Mouse (Mus musculus) heart, adult 2 months (tissue): ENCODE results near the gene Hist1h3d. TPM values are rescaled to one million over a fixed set of nuclear protein-coding genes. Genes with fewer than 3 reads are reported as not detected.

ENCODE experiments used
- DNase-seq, 2 experiments: peaks; one replicate each; pipeline ENCODE4 v3.0.0; 2021
- H3K27ac ChIP-seq: fragments of 200-600 bp; 2 replicates; pipeline ENCODE4 v1.8.1; 2022
- H3K27me3 ChIP-seq: fragments of 200-500 bp; 2 replicates; pipeline ENCODE4 v1.6.1; 2012; ENCODE audit warnings: mild to moderate bottlenecking, low read length, inconsistent platforms, mixed read lengths; ENCODE audit not compliant: control insufficient read depth, insufficient read depth
- H3K36me3 ChIP-seq: fragments of 200-500 bp; 2 replicates; pipeline ENCODE4 v1.6.1; 2012; ENCODE audit warnings: low read length, inconsistent platforms; ENCODE audit not compliant: control insufficient read depth, insufficient read depth
- H3K4me1 ChIP-seq: fragments of 200-500 bp; 2 replicates; pipeline ENCODE4 v1.6.1; 2011; ENCODE audit warnings: low read length; ENCODE audit not compliant: control insufficient read depth, insufficient read depth
- H3K4me3 ChIP-seq: fragments of 200-600 bp; 2 replicates; pipeline ENCODE4 v1.8.1; 2022
- H3K79me2 ChIP-seq: fragments of 200-500 bp; replicated peaks from 2 replicates; pipeline ENCODE4 v1.6.1; 2012; ENCODE audit warnings: mild to moderate bottlenecking, inconsistent platforms, low read length, moderate library complexity, mixed read lengths; ENCODE audit not compliant: control insufficient read depth, insufficient read depth
- H3K9ac ChIP-seq: fragments of 200-500 bp; 2 replicates; pipeline ENCODE4 v1.6.1; 2012; ENCODE audit warnings: low read depth, mild to moderate bottlenecking, control low read depth, inconsistent platforms, low read length, mixed read lengths
- CTCF ChIP-seq: fragments of 200-600 bp; IDR thresholded peaks from 2 replicates; pipeline ENCODE4 v1.8.1; 2022; ENCODE audit warnings: antibody characterized with exemption, mild to moderate bottlenecking, moderate library complexity
- EP300 ChIP-seq: fragments of 200-500 bp; IDR thresholded peaks from 2 replicates; pipeline ENCODE4 v1.6.1; 2011; ENCODE audit warnings: low read depth, low read length, control low read depth; ENCODE audit not compliant: insufficient read depth
- POLR2A ChIP-seq: fragments of 200-500 bp; IDR thresholded peaks from 2 replicates; pipeline ENCODE4 v1.6.1; 2011; ENCODE audit warnings: mild to moderate bottlenecking, low read depth, low read length, control low read depth; ENCODE audit not compliant: insufficient read depth
- WGBS: fragments of 180-500 bp; shearing (Covaris S2); methylation state at CpG from one replicate; pipeline ENCODE4 v1.1.7; 2018; 5-methylcytosine and 5-hydroxymethylcytosine counted together
- intact Hi-C: fragments of 180-260 bp; cut with DNase I; formaldehyde crosslinking; loops from one replicate; pipeline ENCODE4 v1.15.1; 2025
- polyA plus RNA-seq: library from polyadenylated mRNA; depleted of rRNA; stranded (reverse); fragments of >200 nt; gene quantifications from 2 replicates; pipeline ENCODE4 v1.2.3, GENCODE M21; 2012
- total RNA-seq, 2 experiments: library from RNA; stranded (reverse); gene quantifications; 2 replicates each; pipeline ENCODE4 v1.2.3; 2021

The Hist1h3d gene
- total and polyA plus RNA-seq, 3 experiments = 1.1 to 2.3 (median 1.5) TPM

DNA sequence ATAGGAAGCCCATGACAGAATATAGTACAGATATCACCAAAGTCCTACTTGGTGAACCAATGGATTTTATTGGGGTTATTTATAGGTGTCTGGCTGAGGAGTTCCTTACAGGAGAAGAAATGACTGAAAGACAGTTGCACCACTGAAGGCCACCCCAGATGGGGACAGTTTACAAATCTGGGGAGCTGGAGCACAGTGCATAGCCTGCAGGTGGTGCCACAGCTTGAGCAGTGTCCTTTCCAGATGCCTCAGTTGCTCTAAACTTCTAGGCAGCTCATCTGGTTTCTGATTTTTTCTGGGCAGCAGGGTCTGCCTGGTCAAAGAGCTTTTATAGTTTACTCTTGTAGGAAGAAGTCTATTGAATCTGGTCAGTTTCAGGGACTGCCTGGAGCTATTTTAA is 34.3 kb downstream of the Hist1h3d start:
- Histone ChIP-seq H3K36me3 (no peaks in the 10 kb centered on the region), H3K9ac (no peak overlapping the region), H3K4me3 (no peak overlapping the region), H3K4me1 (no peaks in the 10 kb centered on the region), H3K27ac (no peak overlapping the region), H3K27me3 (no peaks in the 10 kb centered on the region), H3K79me2 (no peaks in the 10 kb centered on the region)
- intact Hi-C loops = no loop called here
- no peak for DNase-seq
- TF ChIP-seq CTCF (no peak), POLR2A (no peak), EP300 (no peak)

DNA sequence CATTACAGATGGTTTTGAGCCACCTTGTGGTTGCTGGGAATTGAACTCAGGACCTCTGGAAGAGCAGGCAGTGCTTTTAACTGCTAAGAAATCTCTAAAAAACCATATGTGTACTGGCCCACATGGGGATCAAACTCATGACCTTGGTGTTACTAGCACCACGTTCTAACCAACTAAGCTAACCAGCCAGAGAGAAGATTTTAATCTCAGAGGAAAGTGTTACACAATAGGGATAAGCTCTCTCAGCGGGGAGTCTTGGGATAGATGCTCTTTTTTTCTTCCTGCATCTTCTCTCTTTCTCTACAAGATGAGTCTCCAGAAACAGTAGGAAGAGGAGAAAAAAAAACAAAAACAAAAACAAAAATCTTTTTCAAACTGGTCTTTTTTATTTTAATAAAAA is 34.8 kb downstream of the Hist1h3d start:
- DNase-seq = no peak
- 59% methylated on average over 2 of the region's 2 CpGs for WGBS
- Histone ChIP-seq H3K27me3 (no peaks in the 10 kb centered on the region), H3K4me1 (no peaks in the 10 kb centered on the region), H3K79me2 (no peaks in the 10 kb centered on the region), H3K9ac (no peak overlapping the region), H3K36me3 (no peaks in the 10 kb centered on the region), H3K4me3 (no peak overlapping the region), H3K27ac (no peak overlapping the region)
- TF ChIP-seq POLR2A (no peak), EP300 (no peak), CTCF (no peak)
- intact Hi-C loops = no loop called here

DNA sequence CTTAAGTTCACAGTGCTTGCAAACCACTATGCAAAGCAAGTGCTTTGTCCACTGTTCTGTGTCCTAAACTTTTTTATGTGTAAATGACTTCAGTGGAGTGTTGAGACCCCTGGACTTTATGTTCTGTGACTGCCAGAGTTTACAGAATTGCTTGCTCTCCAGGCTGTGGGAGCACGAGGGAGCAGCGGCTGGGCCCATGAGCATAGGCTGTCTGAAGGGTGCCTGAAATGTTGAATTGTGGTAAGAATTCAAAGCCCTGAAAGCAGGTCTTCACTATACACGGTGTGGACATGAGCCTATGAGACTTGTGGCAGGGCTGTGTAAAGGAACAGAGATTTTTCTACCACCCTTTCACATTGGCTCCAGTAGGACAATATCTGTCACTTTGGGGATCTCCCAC is 36.1 kb downstream of the Hist1h3d start:
- Histone ChIP-seq H3K79me2 (no peaks in the 10 kb centered on the region), H3K9ac (no peak overlapping the region), H3K36me3 (no peaks in the 10 kb centered on the region), H3K4me1 (no peaks in the 10 kb centered on the region), H3K27me3 (no peaks in the 10 kb centered on the region), H3K4me3 (no peak overlapping the region), H3K27ac (no peak overlapping the region)
- DNase-seq = no peak
- no peak for TF ChIP-seq EP300
- TF ChIP-seq POLR2A = no peak
- TF ChIP-seq CTCF = no peak
- intact Hi-C loops = no loop called here
- WGBS = 86% methylated on average over 3 of the region's 3 CpGs

DNA sequence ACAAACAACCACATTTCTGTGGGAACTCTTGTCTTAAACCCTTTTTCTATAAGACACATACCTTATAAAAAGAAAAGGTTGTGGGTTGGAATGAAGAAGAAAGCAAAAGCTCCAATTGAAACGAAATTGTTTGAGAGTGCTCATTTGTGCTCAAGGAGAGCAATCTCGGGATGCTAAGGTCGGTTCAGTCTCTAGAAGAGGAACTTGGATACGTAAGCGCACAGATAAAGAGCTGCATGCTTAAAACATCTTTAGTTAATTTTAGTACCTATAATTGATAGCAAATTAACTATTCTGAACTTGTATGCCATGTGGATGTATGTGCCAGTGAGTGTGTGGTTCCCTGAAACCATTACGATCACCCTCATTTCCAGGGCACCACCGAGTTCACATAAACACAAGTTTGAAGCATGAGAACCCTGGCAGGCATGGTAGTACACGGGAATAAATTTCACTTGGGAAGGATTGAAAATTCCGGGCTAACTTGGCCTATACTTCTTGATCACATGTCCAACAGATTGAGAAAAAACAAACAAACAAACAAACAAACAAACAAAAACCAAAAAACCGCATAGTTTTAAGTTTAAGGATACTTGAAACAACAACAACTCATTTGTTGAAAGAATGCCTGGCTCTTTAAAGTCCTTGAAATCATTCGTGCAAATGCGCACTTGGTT is 44.6 kb downstream of the Hist1h3d start:
- DNase-seq = no peak
- peak overlapping the region; percentile 97 for H3K27ac ChIP-seq
- intact Hi-C loops = loop anchor here (5.0 to 10.0 kb wide), 4 partner anchors 88 to 1795 kb away; partner anchors contain the start of genes Hist1h2af, Hist1h2ag, Hist1h2bb and Hist1h2bj
- H3K4me3 ChIP-seq = peak overlapping the region; percentile 77
- no peaks in the 10 kb centered on the region for H3K27me3 ChIP-seq
- H3K4me1 ChIP-seq = peaks cover 3% of the 10 kb centered on the region
- 0 out of 2 replicates have a peak, but pooled peaks cover 1% of the 10 kb centered on the region for H3K79me2 ChIP-seq
- no peak for TF ChIP-seq CTCF
- TF ChIP-seq POLR2A = no peak
- TF ChIP-seq EP300 = no peak
- peak overlapping the region; percentile 50 for H3K9ac ChIP-seq
- WGBS = 47% methylated on average over 12 of the region's 12 CpGs
- H3K36me3 ChIP-seq = peaks cover 3% of the 10 kb centered on the region; the same call in 1 of the 2 replicates

DNA sequence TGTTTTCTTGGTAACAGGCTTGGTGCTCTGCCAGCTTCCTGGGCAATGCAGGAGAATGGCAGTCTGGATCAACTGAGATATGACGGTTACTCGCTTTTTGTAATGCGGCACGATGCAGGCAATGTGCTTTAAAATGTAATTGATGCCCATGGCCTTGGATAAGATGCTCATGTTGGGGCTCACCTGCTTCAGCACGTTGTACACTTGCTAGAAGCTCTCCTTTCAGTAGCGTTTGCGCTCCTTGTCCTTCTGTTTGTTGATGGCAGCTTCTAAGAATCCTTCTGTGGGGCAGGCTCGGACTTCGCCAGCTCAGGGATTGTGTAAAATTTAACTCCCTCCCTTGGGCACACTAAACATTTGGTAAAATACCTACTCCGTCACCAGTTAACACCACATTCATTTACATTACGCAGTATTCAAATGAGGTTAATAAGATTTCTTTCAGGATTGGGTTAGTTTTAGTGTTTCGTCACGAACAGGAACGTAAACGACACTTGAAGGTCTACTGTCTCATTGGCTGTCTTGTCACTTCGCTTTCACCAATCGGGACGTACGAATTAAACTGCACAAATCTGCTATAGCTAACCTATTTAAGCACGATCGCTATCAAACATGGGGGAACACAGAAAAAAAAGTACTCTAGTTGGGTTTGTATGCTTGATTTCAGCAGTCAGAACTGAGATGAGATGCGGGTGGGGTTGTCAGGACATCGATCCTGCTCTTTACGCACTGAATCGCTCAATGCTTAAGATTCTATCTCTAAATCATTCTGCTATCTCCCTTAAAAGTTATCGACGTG is 45.4 kb downstream of the Hist1h3d start, which contains the start of gene Hist1h2be:
TSS of gene Hist1h2be (minus strand) at position 392 of the 799 bp plus-strand sequence.
- under 1% methylated on average over 27 of the region's 27 CpGs for WGBS
- no peaks in the 10 kb centered on the region for H3K27me3 ChIP-seq
- peak within 1 kb of the TSS; percentile 97 for H3K27ac ChIP-seq
- intact Hi-C loops = loop anchor here (1.0 to 10.0 kb wide), 5 partner anchors 35 to 1796 kb away; partner anchors contain the start of genes Hist1h2af, Hist1h2ag, Hist1h2bb and Hist1h2bj
- TF ChIP-seq CTCF (no peak), EP300 (0 out of 2 replicates have a peak, but pooled peaks have one; percentile 55)
- peaks cover 3% of the 10 kb centered on the region for H3K4me1 ChIP-seq
- H3K4me3 ChIP-seq = peak within 1 kb of the TSS; percentile 77
- peaks cover 3% of the 10 kb centered on the region; the same call in 1 of the 2 replicates for H3K36me3 ChIP-seq
- peak within 1 kb of the TSS; percentile 78 for H3K9ac ChIP-seq
- H3K79me2 ChIP-seq = 0 out of 2 replicates have a peak, but pooled peaks cover 1% of the 10 kb centered on the region
- peak; percentile 73 to 75 for DNase-seq
